Mouse (Mus musculus) hindbrain, embryonic 10.5 days (tissue): ENCODE data around the gene Plekhg6. TPM values are rescaled to one million over a fixed set of nuclear protein-coding genes. Genes with fewer than 3 reads are reported as not detected.

Source experiments
- DNase-seq: peaks from one replicate; pipeline ENCODE4 v3.0.0-alpha.2; 2017; ENCODE audit warnings: low spot score
- H3K27ac ChIP-seq: fragments of 300-500 bp; sonication (generic); 2 replicates; pipeline ENCODE4 v1.5.1; 2016; ENCODE audit warnings: mild to moderate bottlenecking, moderate library complexity
- H3K27me3 ChIP-seq: fragments of 300-500 bp; sonication (generic); 2 replicates; pipeline ENCODE4 v1.6.1; 2016; ENCODE audit warnings: mild to moderate bottlenecking; ENCODE audit not compliant: poor library complexity, insufficient read depth, severe bottlenecking
- H3K36me3 ChIP-seq: fragments of 300-500 bp; sonication (generic); 2 replicates; pipeline ENCODE4 v1.6.1; 2016; ENCODE audit warnings: mild to moderate bottlenecking, moderate library complexity
- H3K4me1 ChIP-seq: fragments of 300-500 bp; sonication (generic); replicated peaks from 2 replicates; pipeline ENCODE4 v1.6.1; 2016; ENCODE audit warnings: mild to moderate bottlenecking
- H3K4me3 ChIP-seq: fragments of 300-500 bp; sonication (generic); 2 replicates; pipeline ENCODE4 v1.5.1; 2016; ENCODE audit warnings: mild to moderate bottlenecking, moderate library complexity
- H3K9me3 ChIP-seq: fragments of 300-500 bp; sonication (generic); 2 replicates; pipeline ENCODE4 v1.6.1; 2016; ENCODE audit warnings: mild to moderate bottlenecking, moderate library complexity
- WGBS: fragments of 180-500 bp; shearing (Covaris S2); methylation state at CpG from one replicate; pipeline ENCODE4 v1.1.7; 2016; 5-methylcytosine and 5-hydroxymethylcytosine counted together
- polyA plus RNA-seq: library from polyadenylated mRNA; unstranded; fragments of >200 nt; fragmentation: Nextera tagmentation; extraction: Ambion mirVana; gene quantifications from 2 replicates; pipeline ENCODE4 v1.2.1, GENCODE M21; 2016

Plekhg6 gene
- polyA plus RNA-seq, 1 experiment from 2014 or later = 0.13 TPM

DNA sequence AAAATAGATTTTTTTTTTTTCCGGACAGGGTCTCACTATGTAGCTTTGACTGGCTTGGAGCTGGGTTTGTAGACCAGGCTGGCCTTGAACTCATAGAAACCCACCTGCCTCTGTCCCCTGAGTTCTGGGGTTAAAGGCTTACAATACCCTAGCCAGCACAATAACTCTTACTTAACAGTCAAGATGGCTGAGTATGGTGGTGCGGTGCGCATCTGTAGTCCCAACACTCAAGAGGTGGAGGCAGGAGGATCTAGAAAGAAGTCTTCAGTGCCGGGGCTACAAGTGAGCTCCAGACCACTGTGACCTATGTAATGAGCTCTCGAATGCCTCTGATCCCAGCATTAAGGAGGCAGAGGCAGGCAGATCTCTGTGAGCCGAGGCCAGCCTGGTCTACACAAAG is 31.1 kb upstream of the Plekhg6 start:
- Histone ChIP-seq H3K9me3 (no peaks in the 10 kb centered on the region), H3K27me3 (0 out of 2 replicates have a peak, but pooled peaks cover 3% of the 10 kb centered on the region), H3K27ac (no peak overlapping the region), H3K4me3 (no peak overlapping the region), H3K4me1 (no peaks in the 10 kb centered on the region), H3K36me3 (no peaks in the 10 kb centered on the region)
- 95% methylated on average over 6 of the region's 6 CpGs for WGBS
- no peak for DNase-seq

DNA sequence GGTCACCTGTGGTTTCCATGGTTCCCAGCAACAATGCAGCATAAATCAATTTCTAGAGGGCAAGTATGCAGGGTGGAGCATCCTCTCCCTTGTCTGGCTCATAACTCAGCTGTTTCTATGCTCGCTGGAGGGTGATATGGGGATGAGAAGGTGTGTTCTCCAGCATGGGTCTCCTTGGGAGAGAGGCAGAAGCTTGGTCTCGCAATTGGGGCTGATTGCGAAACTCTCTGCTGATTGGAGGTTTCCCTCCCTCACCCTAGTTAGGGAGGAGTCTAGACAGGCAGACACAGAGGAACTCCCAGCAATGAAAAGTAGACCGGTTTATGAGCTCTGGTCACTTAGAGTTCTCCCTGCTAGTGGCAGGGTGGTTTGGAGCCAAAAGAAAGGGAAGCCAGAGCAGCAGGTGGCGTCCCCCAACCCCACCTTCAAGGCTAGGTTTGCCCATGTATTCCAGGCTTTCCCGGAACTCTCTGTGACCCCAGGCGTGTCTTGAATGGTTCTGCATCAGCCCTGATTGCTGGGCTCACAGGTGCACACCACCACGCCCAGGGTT is 30.5 kb upstream of the Plekhg6 start:
- WGBS = 69% methylated on average over 8 of the region's 8 CpGs
- Histone ChIP-seq H3K27ac (no peak overlapping the region), H3K27me3 (0 out of 2 replicates have a peak, but pooled peaks cover 3% of the 10 kb centered on the region), H3K36me3 (no peaks in the 10 kb centered on the region), H3K4me1 (no peaks in the 10 kb centered on the region), H3K9me3 (no peaks in the 10 kb centered on the region), H3K4me3 (no peak overlapping the region)
- DNase-seq = no peak

DNA sequence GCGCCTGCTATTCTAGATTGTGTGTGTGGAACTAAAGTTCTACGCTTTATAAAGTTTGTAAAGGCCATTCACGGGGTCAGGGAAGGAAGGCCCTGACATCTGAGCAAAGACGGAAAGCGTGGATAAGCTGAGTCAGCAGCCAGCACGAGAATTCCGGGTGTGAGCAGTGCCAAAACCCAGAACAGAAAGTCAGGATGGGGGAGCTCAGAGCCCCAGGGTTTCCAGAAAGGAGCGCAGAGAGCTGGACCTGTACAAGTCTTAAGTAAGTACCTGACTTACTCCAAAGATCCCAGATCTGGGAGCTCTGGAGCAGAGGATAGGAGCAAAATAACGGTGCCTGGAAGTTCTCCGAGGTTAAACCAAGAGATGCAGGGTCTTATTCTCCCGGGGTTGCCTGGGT is 30.0 kb upstream of the Plekhg6 start:
- Histone ChIP-seq H3K27me3 (0 out of 2 replicates have a peak, but pooled peaks cover 3% of the 10 kb centered on the region), H3K4me3 (no peak overlapping the region), H3K4me1 (no peaks in the 10 kb centered on the region), H3K36me3 (no peaks in the 10 kb centered on the region), H3K27ac (no peak overlapping the region), H3K9me3 (no peaks in the 10 kb centered on the region)
- WGBS = 74% methylated on average over 11 of the region's 11 CpGs
- DNase-seq = no peak

DNA sequence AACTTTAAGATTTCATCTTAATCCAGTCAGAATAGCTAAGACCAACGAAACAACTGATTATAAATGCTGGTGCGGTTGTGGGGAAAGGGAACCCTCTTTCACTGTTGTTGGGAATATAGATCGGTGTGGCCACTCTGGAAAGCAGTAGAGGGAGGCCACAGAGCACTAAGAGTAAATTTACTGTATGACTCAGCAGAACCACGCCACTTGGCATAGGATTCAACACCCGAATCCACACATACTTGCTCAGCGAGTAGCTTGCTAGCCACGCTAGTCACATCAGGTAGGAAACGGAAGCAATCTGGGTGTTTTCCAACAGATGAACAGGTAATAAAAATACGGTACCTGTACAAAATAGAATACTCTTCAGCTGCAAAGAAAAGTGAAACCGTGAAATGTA is 27.1 kb upstream of the Plekhg6 start:
- H3K27me3 ChIP-seq = no peaks in the 10 kb centered on the region
- WGBS = 93% methylated on average over 10 of the region's 10 CpGs
- no peaks in the 10 kb centered on the region for H3K36me3 ChIP-seq
- DNase-seq = no peak
- no peaks in the 10 kb centered on the region for H3K4me1 ChIP-seq
- H3K9me3 ChIP-seq = no peaks in the 10 kb centered on the region
- H3K4me3 ChIP-seq = no peak overlapping the region
- no peak overlapping the region for H3K27ac ChIP-seq

DNA sequence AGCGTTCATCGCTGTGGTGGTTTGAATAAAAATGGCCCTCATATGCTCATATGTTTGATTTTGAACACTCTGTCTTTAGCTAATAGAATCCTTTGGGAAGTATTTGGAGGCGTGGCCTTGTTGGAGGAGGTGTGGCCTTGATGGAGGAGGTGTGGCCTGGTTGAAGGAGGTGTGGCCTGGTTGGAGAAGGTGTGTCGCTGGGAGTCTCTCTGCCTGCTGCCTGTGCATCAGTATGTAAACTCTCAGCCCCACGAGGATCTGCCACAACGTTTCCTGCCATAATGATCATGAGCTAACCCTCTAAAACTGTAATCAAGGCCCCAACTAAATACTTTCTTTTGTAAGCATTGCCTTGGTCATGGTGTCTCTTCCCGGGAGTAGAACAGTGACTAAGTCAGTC is 26.6 kb upstream of the Plekhg6 start:
- no peaks in the 10 kb centered on the region for H3K4me1 ChIP-seq
- 87% methylated on average over 7 of the region's 7 CpGs for WGBS
- DNase-seq = no peak

DNA sequence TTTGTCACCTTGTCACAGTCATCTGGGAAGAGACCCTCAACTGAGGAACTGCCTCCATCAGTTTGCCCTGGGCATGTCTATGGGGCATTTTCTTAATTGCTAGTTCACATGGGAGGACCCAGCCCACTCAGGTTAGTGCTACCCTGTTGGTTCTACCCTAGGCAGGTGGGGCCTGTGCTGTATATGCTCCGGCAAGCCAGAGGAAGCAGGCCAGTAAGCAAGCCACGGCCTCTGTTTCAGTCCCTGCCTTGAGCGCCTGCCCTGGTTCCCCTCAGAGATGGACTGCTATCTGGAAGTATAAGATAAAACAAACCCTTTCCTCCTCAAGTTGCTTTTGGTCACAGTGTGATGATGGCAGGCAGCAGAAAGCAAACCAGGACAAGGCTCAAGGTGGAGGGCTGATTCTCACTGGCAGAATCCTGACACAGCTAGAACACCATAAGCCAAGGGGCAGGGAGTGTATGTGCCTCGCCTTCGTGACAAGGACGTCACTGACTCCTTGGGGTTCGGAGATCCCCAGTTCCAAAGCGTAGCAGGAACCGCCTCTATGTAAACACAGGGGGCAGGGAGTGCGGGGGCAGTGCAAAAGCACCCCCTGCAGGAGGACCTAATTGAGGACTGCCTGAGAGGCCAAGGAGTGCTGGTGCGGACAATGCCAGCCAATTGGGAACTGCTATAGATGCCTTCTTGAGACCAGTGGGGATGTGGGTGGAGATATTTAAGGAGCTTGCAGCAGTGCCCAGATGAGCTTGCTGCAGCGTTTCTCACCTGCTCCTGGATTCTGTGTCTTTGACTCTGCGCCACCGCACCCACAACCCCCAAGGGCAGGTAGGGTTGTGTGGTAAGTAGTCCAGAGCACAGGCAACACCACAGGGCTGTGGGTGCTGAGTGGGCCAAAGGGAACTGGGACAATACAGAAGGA is 25.1 kb upstream of the Plekhg6 start:
- 57% methylated on average over 14 of the region's 14 CpGs for WGBS
- no peaks in the 10 kb centered on the region for H3K36me3 ChIP-seq
- no peak overlapping the region for H3K27ac ChIP-seq
- DNase-seq = no peak
- no peak overlapping the region for H3K4me3 ChIP-seq
- H3K9me3 ChIP-seq = no peaks in the 10 kb centered on the region
- no peaks in the 10 kb centered on the region for H3K27me3 ChIP-seq
- no peaks in the 10 kb centered on the region for H3K4me1 ChIP-seq

More for the DNA sequence above, 26.6 kb upstream of the Plekhg6 start:
- H3K27me3 ChIP-seq = no peaks in the 10 kb centered on the region
- no peak overlapping the region for H3K27ac ChIP-seq
- H3K36me3 ChIP-seq = no peaks in the 10 kb centered on the region
- H3K4me3 ChIP-seq = no peak overlapping the region
- H3K9me3 ChIP-seq = no peaks in the 10 kb centered on the region

DNA sequence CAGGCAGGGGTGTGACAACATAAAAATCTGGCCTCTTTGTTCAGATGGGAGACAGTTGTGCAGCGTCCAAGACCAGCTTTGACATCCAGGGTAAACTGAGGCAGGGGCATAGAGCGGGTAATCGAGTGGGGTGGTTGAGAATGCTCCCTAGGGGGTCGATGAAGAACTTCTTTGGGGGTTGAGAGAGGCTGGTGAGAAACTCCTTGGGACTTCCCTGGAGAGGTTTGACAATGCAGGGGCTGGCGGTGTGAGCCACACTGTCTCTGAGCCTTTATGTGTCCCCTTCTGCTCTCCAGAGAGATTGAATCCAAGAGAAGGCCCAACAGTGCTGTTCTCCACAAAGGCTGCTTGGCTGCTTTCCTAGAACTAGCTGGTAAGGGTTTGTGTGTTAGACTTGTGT is 9.3 kb upstream of the Plekhg6 start:
- WGBS = 85% methylated on average over 5 of the region's 5 CpGs
- peaks cover 5% of the 10 kb centered on the region; the same call in 1 of the 2 replicates for H3K4me1 ChIP-seq
- H3K9me3 ChIP-seq = no peaks in the 10 kb centered on the region
- no peaks in the 10 kb centered on the region for H3K27me3 ChIP-seq
- DNase-seq = no peak
- no peak overlapping the region for H3K4me3 ChIP-seq
- H3K36me3 ChIP-seq = no peaks in the 10 kb centered on the region
- no peak overlapping the region for H3K27ac ChIP-seq

DNA sequence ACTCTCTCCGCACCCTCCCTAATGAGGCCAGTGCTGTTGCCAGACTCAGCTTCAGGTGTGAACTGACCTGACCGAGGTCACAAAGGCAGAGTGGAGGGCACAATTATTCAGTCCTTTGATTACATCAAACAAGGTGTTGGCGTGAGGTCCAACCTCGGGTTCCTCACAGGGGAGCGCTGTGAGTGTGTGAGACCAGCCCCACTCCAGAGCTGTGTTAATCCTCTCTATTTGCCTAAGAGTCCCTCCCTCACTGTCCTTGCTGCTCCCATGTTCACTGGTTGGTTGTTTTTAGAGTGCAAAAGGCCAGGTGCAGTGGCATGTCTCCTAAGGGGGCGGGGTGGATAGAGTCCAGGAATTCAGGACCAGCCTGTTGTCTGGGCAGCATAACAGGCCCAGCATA is 5.5 kb upstream of the Plekhg6 start:
- H3K27me3 ChIP-seq = peaks cover 21% of the 10 kb centered on the region
- H3K27ac ChIP-seq = no peak overlapping the region
- H3K36me3 ChIP-seq = no peaks in the 10 kb centered on the region
- DNase-seq = no peak
- H3K4me3 ChIP-seq = no peak overlapping the region
- 72% methylated on average over 6 of the region's 6 CpGs for WGBS
- no peaks in the 10 kb centered on the region for H3K9me3 ChIP-seq
- peaks cover 8% of the 10 kb centered on the region for H3K4me1 ChIP-seq

DNA sequence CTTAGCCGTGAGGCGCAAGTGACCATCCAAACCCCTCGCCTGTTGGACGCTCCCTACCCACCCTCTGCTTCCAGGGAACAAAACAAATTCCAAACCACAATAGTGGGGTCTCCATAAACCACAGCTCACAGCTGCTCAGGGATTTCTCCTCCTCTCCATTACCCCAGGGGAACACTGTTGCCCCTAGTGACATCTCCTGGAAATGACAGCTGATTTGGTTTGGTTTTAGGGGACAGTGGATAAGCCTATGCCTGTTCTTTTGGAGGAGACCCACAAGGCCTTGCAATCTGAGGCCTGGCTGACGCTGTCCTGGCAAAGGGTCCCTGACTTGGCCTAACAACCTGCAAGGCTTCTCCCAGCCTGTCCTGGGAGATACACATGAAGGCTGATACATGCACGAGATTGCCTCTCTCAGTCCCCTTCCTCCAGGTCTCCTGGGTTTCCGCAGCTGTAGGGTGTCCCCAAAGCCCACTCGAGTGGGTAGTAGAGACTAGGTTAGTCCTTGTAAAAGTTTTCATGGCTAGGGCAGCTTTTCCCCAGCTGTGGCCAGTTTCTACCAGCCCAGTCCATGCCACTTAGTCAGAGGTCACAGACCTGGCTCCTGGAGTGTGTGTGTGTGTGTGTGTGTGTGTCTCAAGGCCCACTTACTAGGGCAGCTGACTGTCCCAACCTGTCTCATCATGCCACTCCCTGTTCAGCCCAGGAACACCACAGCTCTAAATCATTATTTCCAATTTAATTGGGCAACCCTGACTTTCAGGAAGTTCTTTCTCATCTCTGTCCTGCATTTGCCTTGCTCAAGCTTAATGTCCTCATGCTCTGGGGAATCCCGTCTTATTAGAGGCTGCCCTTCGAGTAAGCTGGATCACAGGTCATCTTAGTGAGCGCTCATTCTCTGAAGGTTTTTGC is 4.7 kb upstream of the Plekhg6 start:
- WGBS = 64% methylated on average over 11 of the region's 11 CpGs
- no peaks in the 10 kb centered on the region for H3K9me3 ChIP-seq
- peak; percentile 10 for DNase-seq

DNA sequence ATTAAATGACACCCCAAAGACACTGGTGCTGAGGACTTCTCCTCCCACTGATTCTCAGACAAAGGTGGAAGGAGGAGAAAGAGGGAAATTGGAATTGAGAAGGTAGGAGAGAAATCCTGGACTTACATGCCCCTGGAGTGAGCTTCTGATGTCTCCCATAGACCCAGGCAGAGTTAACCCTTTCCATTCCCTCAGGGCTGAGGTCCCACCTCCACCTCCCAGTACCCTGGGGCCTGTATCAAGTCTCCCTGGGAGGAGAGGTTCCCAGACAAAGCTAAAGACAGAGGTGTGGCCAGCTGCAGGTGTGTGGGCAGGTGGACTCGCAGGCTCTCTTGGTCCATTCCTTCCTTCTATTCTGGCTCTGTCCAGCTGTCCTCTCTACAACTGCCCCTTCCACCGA is 1.4 kb upstream of the Plekhg6 start:
- Histone ChIP-seq H3K4me3 (no peak overlapping the region), H3K9me3 (no peaks in the 10 kb centered on the region), H3K4me1 (peaks cover 45% of the 10 kb centered on the region), H3K36me3 (no peaks in the 10 kb centered on the region), H3K27ac (no peak overlapping the region), H3K27me3 (peaks cover 62% of the 10 kb centered on the region)
- DNase-seq = no peak
- WGBS = 69% methylated on average over 2 of the region's 2 CpGs

More for the DNA sequence above, 4.7 kb upstream of the Plekhg6 start:
- Histone ChIP-seq H3K27me3 (peaks cover 29% of the 10 kb centered on the region), H3K4me1 (peaks cover 15% of the 10 kb centered on the region), H3K36me3 (no peaks in the 10 kb centered on the region), H3K27ac (no peak overlapping the region), H3K4me3 (no peak overlapping the region)

DNA sequence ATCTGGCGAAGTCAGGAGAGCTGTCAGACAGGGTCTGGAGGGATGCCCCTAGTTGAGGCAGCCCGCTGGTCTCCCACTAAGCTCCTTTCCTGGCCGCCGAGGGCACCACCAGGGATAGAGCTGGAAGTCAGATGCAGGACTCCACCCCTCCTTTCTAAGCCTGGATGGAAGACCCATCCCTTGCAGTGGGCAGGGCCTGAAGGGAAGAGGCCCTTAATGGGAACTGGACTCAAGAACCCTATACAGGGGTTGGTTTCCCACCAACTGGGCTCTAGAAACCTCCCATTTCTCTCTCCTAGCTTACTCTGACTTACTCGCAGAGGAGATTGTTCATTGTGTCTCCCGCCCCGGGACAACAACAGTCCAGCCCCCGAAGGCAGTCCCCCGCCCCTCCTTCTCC is 812 bp downstream of the Plekhg6 start:
- peak overlapping the region; percentile 48; the same call in 1 of the 2 replicates for H3K4me3 ChIP-seq
- WGBS = 3% methylated on average over 9 of the region's 9 CpGs
- no peak for DNase-seq
- H3K27me3 ChIP-seq = peaks cover 77% of the 10 kb centered on the region
- H3K4me1 ChIP-seq = peaks cover 45% of the 10 kb centered on the region
- no peak overlapping the region for H3K27ac ChIP-seq
- no peaks in the 10 kb centered on the region for H3K9me3 ChIP-seq
- no peaks in the 10 kb centered on the region for H3K36me3 ChIP-seq

DNA sequence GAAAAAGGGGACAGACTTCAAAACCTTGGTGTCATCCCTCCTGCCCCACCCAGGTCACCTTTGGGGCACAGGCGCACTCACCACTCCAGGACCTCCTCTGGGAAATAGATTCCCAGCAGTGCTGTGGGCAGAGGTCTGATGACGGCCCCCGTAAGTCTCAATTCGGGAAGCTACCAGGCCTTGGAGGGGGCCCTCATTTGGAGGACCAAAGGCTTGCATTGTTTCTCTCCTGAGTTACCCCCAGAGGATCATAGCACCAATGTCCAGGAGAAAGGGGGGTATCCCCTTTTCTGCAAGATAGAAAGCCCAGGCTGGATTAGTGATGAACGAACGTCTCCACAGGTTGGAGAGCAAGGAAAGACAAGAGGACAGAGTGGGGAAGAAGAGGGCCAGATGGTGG is 2.0 kb downstream of the Plekhg6 start:
- no peak for DNase-seq
- 11% methylated on average over 6 of the region's 6 CpGs for WGBS
- Histone ChIP-seq H3K36me3 (no peaks in the 10 kb centered on the region), H3K9me3 (no peaks in the 10 kb centered on the region), H3K4me3 (0 out of 2 replicates have a peak overlapping the region, but pooled peaks have one; percentile 12), H3K27me3 (peaks cover 80% of the 10 kb centered on the region), H3K27ac (no peak overlapping the region), H3K4me1 (peaks cover 44% of the 10 kb centered on the region)
